Mouse (Mus musculus): Measurements from ENCODE around the gene Atg4d.

GRCm38 (mm10) chr9:21273094-21273493, 8.0 kb downstream of the Atg4d start:
- TF ChIP-seq CTCF (IDR thresholded peaks at IDR 0.05; ENCODE audit: low read depth, low read length) (no peak), POLR2A (IDR thresholded peaks at IDR 0.05; ENCODE audit: extremely low read depth, insufficient read depth, low read length) (no peak)
